Mouse (Mus musculus): ENCODE data around the gene March10.

Gene March10

GRCm38 (mm10) chr11:105456497-105456907 is at the start of gene March10:
TSS of gene March10 (minus strand) at chr11:105456735.
- DNase-seq = peak; percentile 36

- DNase-seq = peak; percentile 40
These were observed 49.8 kb upstream of the March10 start for GRCm38 (mm10) chr11:105506322-105506721.

- no peak for DNase-seq
These were observed 48.5 kb upstream of the March10 start for GRCm38 (mm10) chr11:105505038-105505437.

GRCm38 (mm10) chr11:105502311-105502710 is 45.8 kb upstream of the March10 start:
- no peak for DNase-seq

GRCm38 (mm10) chr11:105497505-105497904 is 41.0 kb upstream of the March10 start:
- no peak for DNase-seq

- no peak for DNase-seq
These were observed 40.1 kb upstream of the March10 start for GRCm38 (mm10) chr11:105496665-105497064.

- DNase-seq = no peak
These were observed 39.2 kb upstream of the March10 start for GRCm38 (mm10) chr11:105495591-105496270.

GRCm38 (mm10) chr11:105494786-105495369 is 38.3 kb upstream of the March10 start:
- DNase-seq = no peak

- DNase-seq = no peak
These were observed 35.9 kb upstream of the March10 start for GRCm38 (mm10) chr11:105492392-105492791.

GRCm38 (mm10) chr11:105490971-105491370 is 34.4 kb upstream of the March10 start:
- DNase-seq = no peak

- DNase-seq = no peak
These were observed 28.9 kb upstream of the March10 start for GRCm38 (mm10) chr11:105485412-105485811.

GRCm38 (mm10) chr11:105484993-105485392 is 28.5 kb upstream of the March10 start:
- DNase-seq = no peak

- DNase-seq = no peak
These were observed 26.2 kb upstream of the March10 start for GRCm38 (mm10) chr11:105482747-105483146.

GRCm38 (mm10) chr11:105474746-105475145 is 18.2 kb upstream of the March10 start:
- peak; percentile 37 for DNase-seq

GRCm38 (mm10) chr11:105474352-105474736 is 17.8 kb upstream of the March10 start:
- DNase-seq = no peak

- no peak for DNase-seq
These were observed 17.3 kb upstream of the March10 start for GRCm38 (mm10) chr11:105473716-105474351.

- DNase-seq = no peak
These were observed 16.1 kb upstream of the March10 start for GRCm38 (mm10) chr11:105472610-105473009.

- no peak for DNase-seq
These were observed 14.4 kb upstream of the March10 start for GRCm38 (mm10) chr11:105470896-105471295.

GRCm38 (mm10) chr11:105469561-105469960 is 13.0 kb upstream of the March10 start:
- DNase-seq = peak; percentile 25

- peak; percentile 62 for DNase-seq
These were observed 12.6 kb upstream of the March10 start for GRCm38 (mm10) chr11:105469091-105469507.

- no peak for DNase-seq
These were observed 11.9 kb upstream of the March10 start for GRCm38 (mm10) chr11:105468436-105468835.

- no peak for DNase-seq
These were observed 11.3 kb upstream of the March10 start for GRCm38 (mm10) chr11:105467816-105468215.

GRCm38 (mm10) chr11:105467266-105467665 is 10.7 kb upstream of the March10 start:
- DNase-seq = peak; percentile 26

GRCm38 (mm10) chr11:105466756-105467155 is 10.2 kb upstream of the March10 start:
- no peak for DNase-seq
